Mouse (Mus musculus): ENCODE results near the gene Fes. TPM values are rescaled to one million over a fixed set of nuclear protein-coding genes. Genes with fewer than 3 reads are reported as not detected.
A peak's percentile ranks its signal among the peaks of the same experiment; 100 is the strongest.

The Fes gene
- total RNA-seq, 2 experiments from 2014 or later = 16.7 to 18.1 TPM

DNA sequence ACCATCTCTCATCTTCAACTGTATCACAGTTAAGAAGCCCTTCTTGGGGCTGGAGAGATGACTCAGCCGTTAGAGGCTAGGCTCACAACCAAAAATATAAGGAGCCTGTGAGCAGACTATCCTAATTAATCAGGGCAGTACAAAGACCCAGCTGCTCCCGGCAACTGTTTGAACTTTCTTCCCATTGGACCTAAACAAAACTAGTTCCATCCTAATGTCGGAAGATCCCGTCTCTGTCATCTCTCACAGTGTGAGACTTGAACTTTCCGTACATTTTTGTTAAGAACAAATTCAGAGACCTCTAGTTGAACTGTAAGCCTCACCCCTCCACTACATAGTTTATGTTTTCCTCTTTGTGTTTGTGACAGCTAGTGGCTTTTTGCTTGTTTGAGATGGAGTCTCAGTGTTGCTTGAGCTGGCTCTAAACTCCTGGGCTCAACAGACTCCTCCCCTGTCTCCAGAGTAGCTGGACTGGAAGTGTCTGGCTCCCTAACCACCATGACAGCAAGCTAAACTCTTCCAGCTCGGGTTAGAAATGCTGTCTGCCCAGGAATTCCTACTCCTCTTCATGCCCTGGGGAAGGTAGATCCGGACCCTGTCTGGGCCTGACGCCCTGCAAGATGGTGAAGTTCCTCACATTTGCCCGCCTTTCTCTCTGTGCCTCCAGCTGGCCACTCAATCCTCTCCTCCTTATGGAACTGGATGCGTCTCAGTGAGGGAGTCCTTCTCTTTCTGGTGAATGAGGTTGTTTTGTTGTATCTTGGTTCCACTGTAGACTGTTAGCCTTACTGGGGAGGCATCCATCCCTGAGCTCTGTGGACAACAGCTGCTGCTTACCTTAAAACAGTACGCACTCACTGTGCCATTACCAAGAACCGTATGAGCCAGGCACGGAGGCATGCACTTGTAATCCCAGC, 39.8 kb downstream of the Fes start:
- DNase-seq (ENCODE audit: low spot score in 2 of 2) = no peak

DNA sequence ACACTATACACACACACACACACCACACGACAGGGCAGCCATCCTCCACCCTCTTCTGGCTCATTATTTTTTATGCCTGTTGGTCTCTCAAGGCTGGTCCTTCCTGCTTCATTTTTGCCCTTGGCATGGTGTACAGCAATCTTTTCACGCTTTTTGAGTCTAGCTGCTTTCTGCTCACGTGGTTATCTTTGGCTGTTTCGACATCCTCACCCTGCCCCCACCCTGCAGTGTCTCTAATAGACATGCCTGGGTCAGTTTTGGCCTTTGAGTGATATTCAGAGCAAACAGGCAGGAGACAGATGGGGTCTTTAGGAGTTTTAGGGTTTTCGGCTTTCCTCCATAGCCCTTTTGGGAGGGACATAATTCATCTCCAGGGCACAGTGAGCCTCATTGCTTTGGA, 40.9 kb downstream of the Fes start:
- no peak for DNase-seq (ENCODE audit: low spot score in 2 of 2)

- DNase-seq (ENCODE audit: low spot score in 2 of 2) = no peak
Observed at GRCm38 (mm10) chr7:80346173-80346572, 41.6 kb downstream of the Fes start.

GRCm38 (mm10) chr7:80343270-80344018, 44.3 kb downstream of the Fes start:
- DNase-seq (ENCODE audit: low spot score in 2 of 2) = no peak

GRCm38 (mm10) chr7:80342858-80343257, 44.9 kb downstream of the Fes start, which contains the start of gene Hddc3:
TSS of gene Hddc3 (plus strand) at chr7:80343104.
- DNase-seq (ENCODE audit: low spot score in 2 of 2) = peak; percentile 88 to 97

- DNase-seq (ENCODE audit: low spot score in 2 of 2) = no peak
Observed at GRCm38 (mm10) chr7:80341793-80342192, 46.0 kb downstream of the Fes start.

DNA sequence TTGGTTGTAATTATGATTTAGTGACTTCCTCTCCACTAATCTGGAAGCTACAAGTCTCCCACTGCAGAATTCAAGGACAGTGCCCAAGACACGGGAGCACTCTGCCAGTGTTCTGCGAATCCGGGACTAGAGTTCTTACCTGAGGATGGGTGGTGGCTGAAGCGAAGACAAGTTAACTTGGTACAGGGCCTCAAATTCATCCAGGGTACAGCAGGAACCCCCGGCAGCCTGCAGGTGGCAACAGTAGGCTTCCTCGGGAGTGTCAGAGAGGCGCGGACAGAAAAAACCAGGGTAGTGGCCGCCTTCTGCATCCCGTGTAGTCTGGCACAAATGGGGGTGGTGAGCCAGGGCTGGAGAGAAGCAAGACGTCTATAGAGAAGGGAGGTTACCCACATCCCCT, 47.0 kb downstream of the Fes start, which contains the start of gene Unc45a:
Gene Unc45a (minus strand): TSS at position 213 of the 400 bp plus-strand sequence.
- DNase-seq (ENCODE audit: low spot score in 2 of 2) = peak in 1 of 2 experiments; percentile 67

GRCm38 (mm10) chr7:80339793-80340628, 47.7 kb downstream of the Fes start:
- DNase-seq (ENCODE audit: low spot score in 2 of 2) = peak; percentile 93 to 98

DNA sequence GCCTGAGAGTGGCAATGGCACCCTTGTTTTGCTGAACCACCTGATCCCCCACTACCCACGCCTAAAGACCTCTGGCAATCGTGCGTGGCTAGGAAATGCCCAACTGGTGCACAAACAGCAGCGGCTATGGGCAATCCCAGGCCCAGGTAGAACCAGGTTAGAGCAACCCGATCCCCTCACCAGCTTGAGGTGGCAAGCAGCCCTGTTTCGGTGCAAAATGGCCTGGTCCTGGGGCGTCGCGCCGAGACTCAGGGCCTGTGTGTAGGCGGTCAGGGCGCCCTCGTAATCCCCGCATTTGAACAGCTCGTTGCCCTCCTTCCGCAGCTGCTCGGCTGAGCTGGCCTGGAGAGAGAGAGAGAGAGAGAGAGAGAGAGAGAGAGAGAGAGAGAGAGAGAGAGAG, 48.4 kb downstream of the Fes start:
- DNase-seq (ENCODE audit: low spot score in 2 of 2) = no peak

DNA sequence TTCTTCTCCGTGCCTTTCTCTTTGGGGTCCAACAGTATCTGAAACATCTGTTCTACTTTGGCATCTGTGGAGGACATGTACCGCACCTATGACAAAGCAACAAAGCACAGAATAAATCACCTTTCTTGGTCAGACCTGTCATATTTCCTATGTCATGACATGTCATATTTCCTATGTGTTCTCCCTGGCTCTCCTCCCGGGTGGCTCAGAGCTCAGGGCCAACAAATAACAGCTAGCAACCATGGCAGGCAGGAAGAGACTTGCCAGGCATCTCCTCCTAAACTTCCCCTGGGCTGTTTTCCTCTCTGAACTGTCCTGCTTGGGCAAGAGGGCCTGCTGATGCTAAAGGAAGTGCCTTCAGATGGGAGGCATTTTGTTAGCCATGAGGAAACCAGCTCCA, 50.8 kb downstream of the Fes start:
- no peak for DNase-seq (ENCODE audit: low spot score in 2 of 2)

DNA sequence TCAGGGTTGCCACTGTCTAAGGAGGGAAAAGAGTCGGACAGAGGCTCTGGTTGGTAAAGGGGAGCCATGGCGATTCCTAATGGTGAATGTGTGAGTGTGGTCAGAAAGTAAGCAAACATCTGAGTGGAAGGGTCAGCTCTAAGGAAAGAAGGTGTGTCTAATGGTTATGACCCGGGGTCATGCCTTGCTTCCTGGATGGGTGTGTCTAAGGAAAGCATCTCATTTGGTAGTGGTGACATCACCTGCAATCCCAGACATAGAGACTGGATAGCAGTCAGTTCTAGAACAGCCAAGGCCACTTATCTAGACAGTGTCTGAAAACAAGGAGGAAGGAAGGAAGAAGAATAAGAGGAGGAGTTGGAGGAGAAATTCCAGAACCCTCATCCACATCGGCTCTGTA, 52.9 kb downstream of the Fes start:
- no peak for DNase-seq (ENCODE audit: low spot score in 2 of 2)

DNA sequence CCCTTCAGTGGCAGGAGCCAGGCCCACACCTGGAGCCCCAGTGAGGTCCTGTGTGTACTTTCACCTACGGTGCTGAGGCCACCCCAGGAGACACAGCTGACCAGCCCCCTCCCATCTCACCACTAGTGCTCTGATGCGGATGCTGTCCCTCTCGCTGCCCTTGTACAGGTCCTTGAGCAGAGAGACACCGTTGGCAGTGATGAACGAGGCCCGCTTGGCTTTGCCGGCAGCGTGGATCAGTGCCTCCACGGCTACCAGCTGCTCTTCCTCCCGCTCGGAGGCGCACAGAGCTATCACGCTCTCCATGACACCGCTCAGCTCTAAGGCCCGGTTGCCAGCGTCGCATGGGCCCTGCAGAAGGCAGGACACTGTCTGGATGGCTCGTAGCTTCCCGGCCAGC, 56.3 kb downstream of the Fes start:
- DNase-seq (ENCODE audit: low spot score in 2 of 2) = no peak

DNA sequence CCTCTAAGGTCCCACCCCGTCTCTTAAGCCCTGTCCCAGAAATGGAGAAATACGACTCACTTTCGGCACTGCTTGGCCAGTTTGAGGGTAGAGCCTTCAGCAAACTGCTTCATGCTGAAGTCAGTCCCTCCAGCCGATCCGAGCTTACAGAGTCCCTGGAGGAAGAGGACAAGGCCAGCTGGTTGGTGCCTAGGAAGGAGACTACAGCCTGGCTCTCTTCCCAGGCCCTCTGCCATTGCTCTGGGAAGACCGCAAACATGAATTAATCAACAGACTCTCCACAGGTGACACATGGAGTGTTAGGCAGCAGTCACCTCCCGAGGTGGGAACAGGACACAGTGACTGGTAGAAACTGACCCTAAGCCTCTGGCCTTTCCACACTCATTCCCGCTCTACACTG, 57.5 kb downstream of the Fes start:
- DNase-seq (ENCODE audit: low spot score in 2 of 2) = no peak

Other genes starting within 250 kb of the Fes start
- 1 to 10 TPM; 5.4 to 5.6 TPM for gene Sema4b, start 201.1 kb downstream of the Fes start, total RNA-seq (2021)
- gene Cib1, start 155.1 kb downstream of the Fes start, total RNA-seq (2021) = 10 to 100 TPM; 21.1 to 21.2 TPM
- 1 to 10 TPM; 1.7 to 1.9 TPM for gene Gdpgp1, start 155.1 kb downstream of the Fes start, total RNA-seq (2021)
- under 1 TPM; 0.36 to 0.61 TPM for gene Ttll13, start 141.6 kb downstream of the Fes start, total RNA-seq (2021)
- gene Ngrn, start 126.7 kb downstream of the Fes start, total RNA-seq (2021) = 10 to 100 TPM; 24.4 to 24.6 TPM
- 1 to 10 TPM; 7.9 to 8.1 TPM for gene Vps33b, start 118.3 kb downstream of the Fes start, total RNA-seq (2021)
- 10 to 100 TPM; 40.0 to 41.4 TPM for gene Prc1, start 93.5 kb downstream of the Fes start, total RNA-seq (2021)
- gene Rccd1, start 63.5 kb downstream of the Fes start, total RNA-seq (2021) = 10 to 100 TPM in 1 of 2 experiments, 1 to 10 TPM in 1; 9.4 to 10.4 TPM
- gene Unc45a, start 46.9 kb downstream of the Fes start, total RNA-seq (2021) = 10 to 100 TPM; 18.4 to 19.4 TPM
- 10 to 100 TPM; 48.0 to 48.3 TPM for gene Hddc3, start 44.8 kb downstream of the Fes start, total RNA-seq (2021)
- 10 to 100 TPM; 87.2 to 91.1 TPM for gene Man2a2, start 16.6 kb downstream of the Fes start, total RNA-seq (2021)
- gene Furin, start 17.5 kb upstream of the Fes start, total RNA-seq (2021) = 10 to 100 TPM; 73.8 to 77.6 TPM
- 10 to 100 TPM in 1 of 2 experiments, 1 to 10 TPM in 1; 8.3 to 10.7 TPM for gene Blm, start 147.2 kb upstream of the Fes start, total RNA-seq (2021)

Data from gastrocnemius, postnatal 4 days (tissue).